Mouse (Mus musculus): ENCODE results near the gene Tle1. TPM values are rescaled to one million over a fixed set of nuclear protein-coding genes. Genes with fewer than 3 reads are reported as not detected.

The Tle1 gene
- polyA plus RNA-seq, 1 experiment = 37.7 TPM

- no peak overlapping the region for H3K4me3 ChIP-seq (ENCODE audit: low read depth, low read length)
- H3K9me3 ChIP-seq (replicated peaks; ENCODE audit: control insufficient read depth, insufficient read depth, low read length, poor library complexity, severe bottlenecking) = no peaks in the 10 kb centered on the region
- H3K4me1 ChIP-seq (ENCODE audit: control insufficient read depth, insufficient read depth, low read length) = no peaks in the 10 kb centered on the region
- no peak overlapping the region; the same call in 1 of the 2 replicates for H3K27ac ChIP-seq (ENCODE audit: insufficient read depth, low read length)
- peaks cover 7% of the 10 kb centered on the region for H3K36me3 ChIP-seq (ENCODE audit: control insufficient read depth, insufficient read depth, low read length, poor library complexity, severe bottlenecking)
- H3K27me3 ChIP-seq (ENCODE audit: control insufficient read depth, insufficient read depth, low read length, poor library complexity, severe bottlenecking) = no peaks in the 10 kb centered on the region
- no peak for TF ChIP-seq EP300 (IDR thresholded peaks at IDR 0.05; ENCODE audit: insufficient read depth, low read depth, low read length)
- TF ChIP-seq POLR2A (IDR thresholded peaks at IDR 0.05; ENCODE audit: insufficient read depth, low read length) = no peak
- TF ChIP-seq CTCF (IDR thresholded peaks at IDR 0.05; ENCODE audit: low read depth, low read length) = no peak
- no peak overlapping the region for H3K9ac ChIP-seq (ENCODE audit: low read depth, poor library complexity, severe bottlenecking)
Measured at GRCm38 (mm10) chr4:72167761-72168229, 32.9 kb downstream of the Tle1 start.

GRCm38 (mm10) chr4:72167171-72167570 lies 33.5 kb downstream of the Tle1 start:
- TF ChIP-seq CTCF (IDR thresholded peaks at IDR 0.05; ENCODE audit: low read depth, low read length) (no peak), EP300 (IDR thresholded peaks at IDR 0.05; ENCODE audit: insufficient read depth, low read depth, low read length) (no peak)
- no peak overlapping the region for H3K9ac ChIP-seq (ENCODE audit: low read depth, poor library complexity, severe bottlenecking)
- H3K36me3 ChIP-seq (ENCODE audit: control insufficient read depth, insufficient read depth, low read length, poor library complexity, severe bottlenecking) = peaks cover 7% of the 10 kb centered on the region
- H3K27ac ChIP-seq (ENCODE audit: insufficient read depth, low read length) = no peak overlapping the region
- no peaks in the 10 kb centered on the region for H3K27me3 ChIP-seq (ENCODE audit: control insufficient read depth, insufficient read depth, low read length, poor library complexity, severe bottlenecking)
- H3K4me3 ChIP-seq (ENCODE audit: low read depth, low read length) = no peak overlapping the region
- no peaks in the 10 kb centered on the region for H3K4me1 ChIP-seq (ENCODE audit: control insufficient read depth, insufficient read depth, low read length)
- H3K9me3 ChIP-seq (replicated peaks; ENCODE audit: control insufficient read depth, insufficient read depth, low read length, poor library complexity, severe bottlenecking) = no peaks in the 10 kb centered on the region

- no peak for TF ChIP-seq CTCF (IDR thresholded peaks at IDR 0.05; ENCODE audit: low read depth, low read length)
- TF ChIP-seq POLR2A (IDR thresholded peaks at IDR 0.05; ENCODE audit: insufficient read depth, low read length) = no peak
- TF ChIP-seq EP300 (IDR thresholded peaks at IDR 0.05; ENCODE audit: insufficient read depth, low read depth, low read length) = no peak
- H3K9ac ChIP-seq (ENCODE audit: low read depth, poor library complexity, severe bottlenecking) = no peak overlapping the region
- H3K9me3 ChIP-seq (replicated peaks; ENCODE audit: control insufficient read depth, insufficient read depth, low read length, poor library complexity, severe bottlenecking) = no peaks in the 10 kb centered on the region
- no peaks in the 10 kb centered on the region for H3K4me1 ChIP-seq (ENCODE audit: control insufficient read depth, insufficient read depth, low read length)
- H3K27me3 ChIP-seq (ENCODE audit: control insufficient read depth, insufficient read depth, low read length, poor library complexity, severe bottlenecking) = no peaks in the 10 kb centered on the region
- peaks cover 7% of the 10 kb centered on the region for H3K36me3 ChIP-seq (ENCODE audit: control insufficient read depth, insufficient read depth, low read length, poor library complexity, severe bottlenecking)
- H3K4me3 ChIP-seq (ENCODE audit: low read depth, low read length) = no peak overlapping the region
- no peak overlapping the region for H3K27ac ChIP-seq (ENCODE audit: insufficient read depth, low read length)
Measured at GRCm38 (mm10) chr4:72166561-72166960, 34.2 kb downstream of the Tle1 start.

- no peak overlapping the region for H3K27ac ChIP-seq (ENCODE audit: insufficient read depth, low read length)
- no peaks in the 10 kb centered on the region for H3K9me3 ChIP-seq (replicated peaks; ENCODE audit: control insufficient read depth, insufficient read depth, low read length, poor library complexity, severe bottlenecking)
- H3K27me3 ChIP-seq (ENCODE audit: control insufficient read depth, insufficient read depth, low read length, poor library complexity, severe bottlenecking) = no peaks in the 10 kb centered on the region
- no peak overlapping the region for H3K9ac ChIP-seq (ENCODE audit: low read depth, poor library complexity, severe bottlenecking)
- no peak overlapping the region for H3K4me3 ChIP-seq (ENCODE audit: low read depth, low read length)
- no peak for TF ChIP-seq CTCF (IDR thresholded peaks at IDR 0.05; ENCODE audit: low read depth, low read length)
- no peaks in the 10 kb centered on the region for H3K4me1 ChIP-seq (ENCODE audit: control insufficient read depth, insufficient read depth, low read length)
- H3K36me3 ChIP-seq (ENCODE audit: control insufficient read depth, insufficient read depth, low read length, poor library complexity, severe bottlenecking) = peaks cover 7% of the 10 kb centered on the region
Measured at GRCm38 (mm10) chr4:72165765-72166164, 35.0 kb downstream of the Tle1 start.

GRCm38 (mm10) chr4:72162445-72163218 lies 38.1 kb downstream of the Tle1 start:
- TF ChIP-seq EP300 (IDR thresholded peaks at IDR 0.05; ENCODE audit: insufficient read depth, low read depth, low read length) = no peak
- no peak for TF ChIP-seq CTCF (IDR thresholded peaks at IDR 0.05; ENCODE audit: low read depth, low read length)
- TF ChIP-seq POLR2A (IDR thresholded peaks at IDR 0.05; ENCODE audit: insufficient read depth, low read length) = no peak
- H3K4me1 ChIP-seq (ENCODE audit: control insufficient read depth, insufficient read depth, low read length) = no peaks in the 10 kb centered on the region

GRCm38 (mm10) chr4:72160102-72160511 lies 40.6 kb downstream of the Tle1 start:
- H3K36me3 ChIP-seq (ENCODE audit: control insufficient read depth, insufficient read depth, low read length, poor library complexity, severe bottlenecking) = peaks cover 7% of the 10 kb centered on the region; the same call in 1 of the 2 replicates
- no peak overlapping the region for H3K4me3 ChIP-seq (ENCODE audit: low read depth, low read length)
- no peaks in the 10 kb centered on the region for H3K4me1 ChIP-seq (ENCODE audit: control insufficient read depth, insufficient read depth, low read length)
- no peak overlapping the region for H3K27ac ChIP-seq (ENCODE audit: insufficient read depth, low read length)
- no peaks in the 10 kb centered on the region for H3K27me3 ChIP-seq (ENCODE audit: control insufficient read depth, insufficient read depth, low read length, poor library complexity, severe bottlenecking)
- TF ChIP-seq POLR2A (IDR thresholded peaks at IDR 0.05; ENCODE audit: insufficient read depth, low read length) (no peak), CTCF (IDR thresholded peaks at IDR 0.05; ENCODE audit: low read depth, low read length) (no peak), EP300 (IDR thresholded peaks at IDR 0.05; ENCODE audit: insufficient read depth, low read depth, low read length) (no peak)
- no peaks in the 10 kb centered on the region for H3K9me3 ChIP-seq (replicated peaks; ENCODE audit: control insufficient read depth, insufficient read depth, low read length, poor library complexity, severe bottlenecking)
- no peak overlapping the region for H3K9ac ChIP-seq (ENCODE audit: low read depth, poor library complexity, severe bottlenecking)

More at GRCm38 (mm10) chr4:72162445-72163218, 38.1 kb downstream of the Tle1 start:
- H3K9me3 ChIP-seq (replicated peaks; ENCODE audit: control insufficient read depth, insufficient read depth, low read length, poor library complexity, severe bottlenecking) = no peaks in the 10 kb centered on the region
- H3K27ac ChIP-seq (ENCODE audit: insufficient read depth, low read length) = no peak overlapping the region
- no peaks in the 10 kb centered on the region for H3K27me3 ChIP-seq (ENCODE audit: control insufficient read depth, insufficient read depth, low read length, poor library complexity, severe bottlenecking)
- peaks cover 7% of the 10 kb centered on the region for H3K36me3 ChIP-seq (ENCODE audit: control insufficient read depth, insufficient read depth, low read length, poor library complexity, severe bottlenecking)
- H3K9ac ChIP-seq (ENCODE audit: low read depth, poor library complexity, severe bottlenecking) = no peak overlapping the region
- H3K4me3 ChIP-seq (ENCODE audit: low read depth, low read length) = no peak overlapping the region

Data from ES-Bruce4 (cell line).